Mouse (Mus musculus): ENCODE data around the gene C2cd2l. TPM values are rescaled to one million over a fixed set of nuclear protein-coding genes. Genes with fewer than 3 reads are reported as not detected.
"Not testable (repeated sequence)": the region's sequence is repeated elsewhere in the genome, so short reads cannot be mapped to it uniquely, and the experiment has no call there.

C2cd2l gene
- polyA plus RNA-seq, 1 experiment from 2014 or later: 8.7 TPM

- Histone ChIP-seq H3K4me1 (peaks cover 16% of the 10 kb centered on the region), H3K36me3 (replicated peaks) (peaks cover 76% of the 10 kb centered on the region)
- H3K27ac ChIP-seq; H3K9me3 ChIP-seq; H3K4me3 ChIP-seq; H3K27me3 ChIP-seq (ENCODE audit: poor library complexity, severe bottlenecking); DNase-seq (ENCODE audit: extremely low spot score, low spot score): not testable (repeated sequence)
- 97% methylated on average over 3 of the region's 3 CpGs for WGBS
These were observed 20.1 kb downstream of the C2cd2l start for GRCm38 (mm10) chr9:44300001-44300400.

GRCm38 (mm10) chr9:44292490-44292889 lies 27.6 kb downstream of the C2cd2l start:
- Histone ChIP-seq H3K36me3 (replicated peaks) (peaks cover 75% of the 10 kb centered on the region), H3K4me3 (no peak overlapping the region), H3K9me3 (no peaks in the 10 kb centered on the region; the same call in 1 of the 2 replicates), H3K4me1 (peaks cover 20% of the 10 kb centered on the region), H3K27ac (no peak overlapping the region), H3K27me3 (ENCODE audit: poor library complexity, severe bottlenecking) (peaks cover 26% of the 10 kb centered on the region)
- peak; percentile 34 for DNase-seq (ENCODE audit: extremely low spot score, low spot score)
- 71% methylated on average over 3 of the region's 3 CpGs for WGBS

GRCm38 (mm10) chr9:44288959-44289291 lies 31.2 kb downstream of the C2cd2l start:
- 4% methylated on average over 11 of the region's 11 CpGs for WGBS
- DNase-seq (ENCODE audit: extremely low spot score, low spot score): no peak
- H3K4me1 ChIP-seq: peaks cover 39% of the 10 kb centered on the region
- H3K9me3 ChIP-seq: no peaks in the 10 kb centered on the region; the same call in 1 of the 2 replicates
- peaks cover 46% of the 10 kb centered on the region for H3K27me3 ChIP-seq (ENCODE audit: poor library complexity, severe bottlenecking)
- peak overlapping the region; percentile 81 for H3K27ac ChIP-seq
- H3K4me3 ChIP-seq: peak overlapping the region; percentile 64
- H3K36me3 ChIP-seq (replicated peaks): peaks cover 43% of the 10 kb centered on the region

- peaks cover 39% of the 10 kb centered on the region for H3K4me1 ChIP-seq
- H3K27me3 ChIP-seq (ENCODE audit: poor library complexity, severe bottlenecking): peaks cover 46% of the 10 kb centered on the region
- DNase-seq (ENCODE audit: extremely low spot score, low spot score): peak; percentile 49
- WGBS: under 1% methylated on average over 38 of the region's 38 CpGs
- peak within 1 kb of the TSS; percentile 81 for H3K27ac ChIP-seq
- H3K9me3 ChIP-seq: no peaks in the 10 kb centered on the region; the same call in 1 of the 2 replicates
- H3K36me3 ChIP-seq (replicated peaks): peaks cover 38% of the 10 kb centered on the region
- H3K4me3 ChIP-seq: peak within 1 kb of the TSS; percentile 64
These were observed 31.8 kb downstream of the C2cd2l start, which contains the start of gene Abcg4 for GRCm38 (mm10) chr9:44288076-44288958. Gene Abcg4, minus strand, starts transcription at chr9:44288615.

- peak; percentile 59 for DNase-seq (ENCODE audit: extremely low spot score, low spot score)
- Histone ChIP-seq H3K4me1 (peaks cover 39% of the 10 kb centered on the region), H3K27ac (peak overlapping the region; percentile 81), H3K9me3 (no peaks in the 10 kb centered on the region; the same call in 1 of the 2 replicates), H3K36me3 (replicated peaks) (peaks cover 30% of the 10 kb centered on the region), H3K27me3 (ENCODE audit: poor library complexity, severe bottlenecking) (peaks cover 46% of the 10 kb centered on the region), H3K4me3 (peak overlapping the region; percentile 64)
- 1% methylated on average over 47 of the region's 47 CpGs for WGBS
These were observed 32.5 kb downstream of the C2cd2l start for GRCm38 (mm10) chr9:44287401-44288075.

GRCm38 (mm10) chr9:44287003-44287400 lies 33.1 kb downstream of the C2cd2l start:
- H3K9me3 ChIP-seq: no peaks in the 10 kb centered on the region; the same call in 1 of the 2 replicates
- no peak for DNase-seq (ENCODE audit: extremely low spot score, low spot score)
- WGBS: 5% methylated on average over 11 of the region's 11 CpGs
- peak overlapping the region; percentile 64 for H3K4me3 ChIP-seq
- H3K4me1 ChIP-seq: peaks cover 39% of the 10 kb centered on the region
- H3K27ac ChIP-seq: peak overlapping the region; percentile 81
- H3K27me3 ChIP-seq (ENCODE audit: poor library complexity, severe bottlenecking): peaks cover 46% of the 10 kb centered on the region
- peaks cover 25% of the 10 kb centered on the region for H3K36me3 ChIP-seq (replicated peaks)

GRCm38 (mm10) chr9:44286256-44286850 lies 33.7 kb downstream of the C2cd2l start:
- 14% methylated on average over 6 of the region's 6 CpGs for WGBS
- H3K4me3 ChIP-seq: peak overlapping the region; percentile 64
- no peak overlapping the region for H3K27ac ChIP-seq

GRCm38 (mm10) chr9:44283183-44283582 lies 36.9 kb downstream of the C2cd2l start:
- Histone ChIP-seq H3K9me3 (no peaks in the 10 kb centered on the region), H3K36me3 (replicated peaks) (peaks cover 37% of the 10 kb centered on the region), H3K27ac (no peak overlapping the region), H3K27me3 (ENCODE audit: poor library complexity, severe bottlenecking) (peaks cover 27% of the 10 kb centered on the region), H3K4me3 (no peak overlapping the region), H3K4me1 (peaks cover 26% of the 10 kb centered on the region)
- WGBS: 77% methylated on average over 5 of the region's 5 CpGs
- DNase-seq (ENCODE audit: extremely low spot score, low spot score): no peak

More at GRCm38 (mm10) chr9:44286256-44286850, 33.7 kb downstream of the C2cd2l start:
- H3K27me3 ChIP-seq (ENCODE audit: poor library complexity, severe bottlenecking): peaks cover 46% of the 10 kb centered on the region
- peaks cover 39% of the 10 kb centered on the region for H3K4me1 ChIP-seq
- DNase-seq (ENCODE audit: extremely low spot score, low spot score): no peak
- H3K9me3 ChIP-seq: no peaks in the 10 kb centered on the region; the same call in 1 of the 2 replicates
- peaks cover 23% of the 10 kb centered on the region for H3K36me3 ChIP-seq (replicated peaks)

- H3K4me1 ChIP-seq: peaks cover 15% of the 10 kb centered on the region
- peaks cover 16% of the 10 kb centered on the region for H3K27me3 ChIP-seq (ENCODE audit: poor library complexity, severe bottlenecking)
- peaks cover 14% of the 10 kb centered on the region for H3K36me3 ChIP-seq (replicated peaks)
- H3K9me3 ChIP-seq: no peaks in the 10 kb centered on the region
- H3K27ac ChIP-seq: no peak overlapping the region
- no peak for DNase-seq (ENCODE audit: extremely low spot score, low spot score)
- no peak overlapping the region for H3K4me3 ChIP-seq
- WGBS: 87% methylated on average over 4 of the region's 4 CpGs
These were observed 50.1 kb downstream of the C2cd2l start for GRCm38 (mm10) chr9:44269973-44270372.

GRCm38 (mm10) chr9:44269077-44269476 lies 51.0 kb downstream of the C2cd2l start:
- Histone ChIP-seq H3K27ac (no peak overlapping the region), H3K36me3 (replicated peaks) (peaks cover 5% of the 10 kb centered on the region), H3K27me3 (ENCODE audit: poor library complexity, severe bottlenecking) (peaks cover 16% of the 10 kb centered on the region), H3K4me1 (peaks cover 21% of the 10 kb centered on the region), H3K4me3 (no peak overlapping the region), H3K9me3 (no peaks in the 10 kb centered on the region)
- DNase-seq (ENCODE audit: extremely low spot score, low spot score): no peak
- WGBS: 85% methylated on average over 3 of the region's 3 CpGs

- H3K4me1 ChIP-seq: peaks cover 21% of the 10 kb centered on the region
- no peaks in the 10 kb centered on the region for H3K36me3 ChIP-seq (replicated peaks)
- DNase-seq (ENCODE audit: extremely low spot score, low spot score): no peak
- H3K4me3 ChIP-seq: peak within 1 kb of the TSS; percentile 63
- 90% methylated on average over 6 of the region's 6 CpGs for WGBS
- H3K27ac ChIP-seq: peak within 1 kb of the TSS; percentile 88
- no peaks in the 10 kb centered on the region for H3K9me3 ChIP-seq
- H3K27me3 ChIP-seq (ENCODE audit: poor library complexity, severe bottlenecking): peaks cover 16% of the 10 kb centered on the region
These were observed 51.7 kb downstream of the C2cd2l start, which contains the start of gene Nlrx1 for GRCm38 (mm10) chr9:44268432-44268831. Gene Nlrx1, minus strand, starts transcription at chr9:44268599.

GRCm38 (mm10) chr9:44268027-44268360 lies 52.1 kb downstream of the C2cd2l start:
- Histone ChIP-seq H3K9me3 (no peaks in the 10 kb centered on the region), H3K27me3 (ENCODE audit: poor library complexity, severe bottlenecking) (peaks cover 16% of the 10 kb centered on the region), H3K4me1 (peaks cover 21% of the 10 kb centered on the region), H3K36me3 (replicated peaks) (no peaks in the 10 kb centered on the region), H3K4me3 (peak overlapping the region; percentile 63), H3K27ac (peak overlapping the region; percentile 88)
- DNase-seq (ENCODE audit: extremely low spot score, low spot score): peak; percentile 75
- 6% methylated on average over 28 of the region's 28 CpGs for WGBS
